Mouse (Mus musculus): ENCODE measurements at regions not wholly inside any gene's neighbourhood (a gene's known extent, or its start where the extent isn't known, plus 50 kb on each side); places are given as distances from the start of the nearest gene placed in this dataset.
"Not testable (repeated sequence)": the region's sequence is repeated elsewhere in the genome, so short reads cannot be mapped to it uniquely, and the experiment has no call there.

- CTCF ChIA-PET: no interaction called here
These were observed 84.9 kb downstream of the Arl6ip6 start for GRCm38 (mm10) chr2:53276435-53276834.

- CTCF ChIA-PET: no interaction called here
These were observed 110.3 kb downstream of the Arl6ip6 start for GRCm38 (mm10) chr2:53301712-53302423.

GRCm38 (mm10) chr2:53330680-53331079 lies 139.2 kb downstream of the Arl6ip6 start:
- CTCF ChIA-PET: interaction anchor here (0.5 to 0.7 kb wide), 2 partner anchors 163 to 293 kb away, joined by 3 to 4 read pairs; no protein-coding TSS in a partner anchor

GRCm38 (mm10) chr2:53359026-53359425 lies 167.5 kb downstream of the Arl6ip6 start:
- CTCF ChIA-PET: no interaction called here

GRCm38 (mm10) chr2:53382348-53382747 lies 190.8 kb downstream of the Arl6ip6 start:
- CTCF ChIA-PET: no interaction called here

GRCm38 (mm10) chr2:53384545-53385176 lies 193.1 kb downstream of the Arl6ip6 start:
- CTCF ChIA-PET: no interaction called here

- CTCF ChIA-PET: no interaction called here
These were observed 197.1 kb downstream of the Arl6ip6 start for GRCm38 (mm10) chr2:53388652-53389051.

GRCm38 (mm10) chr2:53414471-53414870 lies 222.9 kb downstream of the Arl6ip6 start:
- CTCF ChIA-PET: no interaction called here

- CTCF ChIA-PET: no interaction called here
These were observed 245.7 kb downstream of the Arl6ip6 start for GRCm38 (mm10) chr2:53437046-53437815.

GRCm38 (mm10) chr2:53440301-53440700 lies 248.8 kb downstream of the Arl6ip6 start:
- CTCF ChIA-PET: not testable (repeated sequence)

- CTCF ChIA-PET: no interaction called here
These were observed 268.7 kb downstream of the Arl6ip6 start for GRCm38 (mm10) chr2:53460265-53460664.

- CTCF ChIA-PET: no interaction called here
These were observed 282.9 kb downstream of the Arl6ip6 start for GRCm38 (mm10) chr2:53474455-53474854.

- CTCF ChIA-PET: not testable (repeated sequence)
These were observed 287.5 kb downstream of the Arl6ip6 start for GRCm38 (mm10) chr2:53479051-53479450.

GRCm38 (mm10) chr2:53488301-53488700 lies 296.8 kb downstream of the Arl6ip6 start:
- CTCF ChIA-PET: no interaction called here

- CTCF ChIA-PET: no interaction called here
These were observed 299.5 kb downstream of the Arl6ip6 start for GRCm38 (mm10) chr2:53490805-53491585.

GRCm38 (mm10) chr2:53492788-53493187 lies 301.3 kb downstream of the Arl6ip6 start:
- CTCF ChIA-PET: no interaction called here

- CTCF ChIA-PET: no interaction called here
These were observed 310.2 kb downstream of the Arl6ip6 start for GRCm38 (mm10) chr2:53501657-53502274.

GRCm38 (mm10) chr2:53502275-53502667 lies 310.7 kb downstream of the Arl6ip6 start:
- CTCF ChIA-PET: no interaction called here

- CTCF ChIA-PET: no interaction called here
These were observed 350.6 kb downstream of the Arl6ip6 start for GRCm38 (mm10) chr2:53542097-53542496.

GRCm38 (mm10) chr2:53574007-53574406 lies 382.5 kb downstream of the Arl6ip6 start:
- CTCF ChIA-PET: no interaction called here

- CTCF ChIA-PET: no interaction called here
These were observed 414.3 kb downstream of the Arl6ip6 start for GRCm38 (mm10) chr2:53605829-53606228.

GRCm38 (mm10) chr2:53619681-53620080 lies 428.2 kb downstream of the Arl6ip6 start:
- CTCF ChIA-PET: no interaction called here
